Mouse (Mus musculus): ENCODE measurements around the gene Pcif1. TPM values are rescaled to one million over a fixed set of nuclear protein-coding genes. Genes with fewer than 3 reads are reported as not detected.
A peak's percentile ranks its signal among the peaks of the same experiment; 100 is the strongest.
"Not testable (repeated sequence)": the region's sequence is repeated elsewhere in the genome, so short reads cannot be mapped to it uniquely, and the experiment has no call there.

Pcif1 gene
- total RNA-seq, 2 experiments from 2014 or later: 44.8 to 48.8 TPM

DNA sequence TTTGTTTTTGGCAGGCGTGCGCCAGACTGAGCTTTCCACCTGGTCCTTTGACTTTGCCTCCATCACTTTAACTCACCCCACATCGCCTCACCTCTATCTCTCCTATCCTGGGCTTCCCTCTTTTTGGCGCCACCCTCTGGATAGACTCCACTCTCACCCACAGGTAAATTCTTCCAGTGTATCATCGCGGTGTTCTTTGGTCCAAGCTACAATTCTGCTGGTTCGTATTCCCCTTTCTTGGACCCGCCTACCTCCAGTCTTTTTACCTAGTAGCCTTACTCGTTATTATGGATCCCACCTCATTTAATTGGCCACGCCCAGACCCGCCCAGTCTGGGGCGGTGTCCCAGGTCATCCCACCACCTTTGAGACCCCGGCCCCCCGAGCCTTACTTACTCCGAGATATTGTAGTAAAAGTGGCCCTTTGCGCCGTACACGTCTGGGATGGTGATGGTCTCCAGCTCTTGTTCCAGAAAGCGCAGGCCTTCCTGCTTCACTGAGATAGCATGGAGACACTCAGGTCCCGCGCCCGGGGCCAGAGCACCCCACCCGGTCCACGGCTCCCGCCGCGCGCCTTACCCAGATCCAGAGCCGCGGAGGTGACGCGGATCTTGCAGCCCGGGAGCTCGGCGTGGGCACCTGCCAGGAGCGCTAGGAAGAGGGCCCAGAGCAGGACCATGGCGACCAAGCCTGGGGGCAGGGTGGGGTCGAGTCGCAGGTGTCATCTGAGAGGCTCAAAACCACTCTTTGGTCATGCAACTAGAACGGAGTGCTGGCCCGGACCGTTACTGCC lies 22.6 kb upstream of the Pcif1 start:
- H3K4me3 ChIP-seq: peak overlapping the region; percentile 60
- peak in 1 of 2 experiments; percentile 22 for DNase-seq (ENCODE audit: extremely low spot score in 1 of 2, low spot score in 2 of 2)
- no peak; the same call in 1 of the 2 replicates for TF ChIP-seq CTCF (IDR thresholded peaks at IDR 0.05)
- H3K27ac ChIP-seq: peak overlapping the region; percentile 53; the same call in 1 of the 2 replicates
- intact Hi-C loops (cut with DNase I): no loop called here

DNA sequence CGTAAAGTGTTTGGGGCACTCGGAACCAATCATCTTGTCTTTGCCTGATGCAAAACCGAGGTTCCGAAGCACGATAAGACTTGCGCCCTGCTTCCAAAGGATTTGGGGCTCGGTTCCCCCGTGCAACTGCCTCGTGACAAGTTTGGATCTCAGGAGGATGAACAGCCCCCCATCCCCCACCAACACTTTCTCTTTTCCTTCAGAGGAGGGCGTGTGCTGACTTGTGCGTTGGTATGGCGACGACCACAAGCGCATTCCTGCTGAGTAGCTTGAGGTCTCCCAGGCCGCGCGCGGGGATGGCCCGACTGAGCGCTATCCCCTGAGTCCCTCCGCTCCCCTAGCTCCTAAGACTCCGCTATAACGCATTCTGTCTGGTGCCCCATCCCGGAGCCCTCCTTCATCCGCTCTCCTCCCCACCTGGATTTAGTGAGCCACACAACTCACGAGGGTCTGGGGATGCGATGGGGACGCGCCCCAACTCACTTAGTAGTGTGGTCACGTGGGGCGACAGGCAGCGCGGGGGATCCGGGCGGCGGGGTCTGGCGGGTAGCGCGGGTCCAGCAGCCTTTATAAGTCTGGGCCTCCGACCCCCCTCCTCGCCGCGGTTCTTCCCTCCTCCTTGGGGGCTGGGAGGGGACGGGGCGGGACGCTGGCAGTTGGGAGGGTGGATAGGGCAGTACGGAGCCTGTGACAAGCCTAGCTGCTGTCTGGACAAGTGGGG lies 21.8 kb upstream of the Pcif1 start, which contains the start of gene Pltp:
Gene Pltp, minus strand, starts transcription at position 611 of the 721 bp plus-strand sequence.
- peak within 1 kb of the TSS; percentile 53 for H3K27ac ChIP-seq
- no peak for DNase-seq (ENCODE audit: extremely low spot score in 1 of 2, low spot score in 2 of 2)
- peak within 1 kb of the TSS; percentile 60 for H3K4me3 ChIP-seq

DNA sequence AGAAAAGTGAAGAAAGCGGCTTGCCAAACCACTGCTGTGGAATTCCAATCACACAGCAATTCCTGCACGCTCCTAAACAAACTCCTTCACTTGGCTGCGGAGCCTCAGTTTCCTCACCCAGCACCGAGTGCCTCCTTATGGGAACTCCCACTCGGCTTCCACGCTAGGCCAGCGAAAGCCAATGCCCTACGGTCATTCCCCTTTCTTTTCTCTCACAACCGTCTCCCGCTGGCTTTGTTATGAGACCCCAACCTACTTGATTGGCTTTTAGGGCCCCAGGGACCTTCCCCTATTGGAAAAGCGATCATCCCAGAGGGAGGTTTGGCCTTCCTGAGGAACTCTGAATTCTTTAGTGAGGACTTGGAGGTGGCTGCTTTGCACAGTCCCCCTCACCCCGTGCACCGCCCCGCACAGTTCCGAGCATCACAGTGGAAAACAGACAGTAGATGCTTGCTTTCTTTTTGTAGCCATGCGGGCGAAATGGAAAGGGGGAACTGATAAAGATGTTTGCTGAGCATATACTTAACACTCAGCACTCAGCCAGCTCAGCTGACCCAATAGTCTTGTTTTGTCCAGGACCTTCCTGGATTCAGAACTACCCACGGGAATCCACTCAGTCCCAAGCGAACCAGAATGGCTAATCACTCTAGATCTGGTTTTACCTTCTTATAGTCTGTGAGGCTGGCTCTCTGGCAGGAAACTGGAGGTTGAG lies 21.1 kb upstream of the Pcif1 start:
- Histone ChIP-seq H3K4me3 (peak overlapping the region; percentile 60), H3K27ac (peak overlapping the region; percentile 5; the same call in 1 of the 2 replicates)
- intact Hi-C loops (cut with DNase I): no loop called here
- DNase-seq (ENCODE audit: extremely low spot score in 1 of 2, low spot score in 2 of 2): no peak
- TF ChIP-seq CTCF (IDR thresholded peaks at IDR 0.05): no peak

More for the DNA sequence above, 21.8 kb upstream of the Pcif1 start, which contains the start of gene Pltp:
- intact Hi-C loops (cut with DNase I): no loop called here
- TF ChIP-seq CTCF (IDR thresholded peaks at IDR 0.05): no peak

- no peak for DNase-seq (ENCODE audit: extremely low spot score in 1 of 2, low spot score in 2 of 2)
- H3K27ac ChIP-seq: no peak overlapping the region
- TF ChIP-seq CTCF (IDR thresholded peaks at IDR 0.05): no peak
- intact Hi-C loops (cut with DNase I): no loop called here
- H3K4me3 ChIP-seq: no peak overlapping the region
These were observed 19.9 kb upstream of the Pcif1 start for GRCm38 (mm10) chr2:164859155-164859554.

GRCm38 (mm10) chr2:164859640-164860432 lies 19.3 kb upstream of the Pcif1 start:
- no peak overlapping the region for H3K4me3 ChIP-seq
- H3K27ac ChIP-seq: no peak overlapping the region
- no peak for TF ChIP-seq CTCF (IDR thresholded peaks at IDR 0.05)
- DNase-seq (ENCODE audit: extremely low spot score in 1 of 2, low spot score in 2 of 2): no peak
- intact Hi-C loops (cut with DNase I): no loop called here

- DNase-seq (ENCODE audit: extremely low spot score in 1 of 2, low spot score in 2 of 2): no peak
- no peak for TF ChIP-seq CTCF (IDR thresholded peaks at IDR 0.05)
- no peak overlapping the region for H3K4me3 ChIP-seq
- intact Hi-C loops (cut with DNase I): no loop called here
- H3K27ac ChIP-seq: no peak overlapping the region
These were observed 18.0 kb upstream of the Pcif1 start for GRCm38 (mm10) chr2:164861094-164861493.

DNA sequence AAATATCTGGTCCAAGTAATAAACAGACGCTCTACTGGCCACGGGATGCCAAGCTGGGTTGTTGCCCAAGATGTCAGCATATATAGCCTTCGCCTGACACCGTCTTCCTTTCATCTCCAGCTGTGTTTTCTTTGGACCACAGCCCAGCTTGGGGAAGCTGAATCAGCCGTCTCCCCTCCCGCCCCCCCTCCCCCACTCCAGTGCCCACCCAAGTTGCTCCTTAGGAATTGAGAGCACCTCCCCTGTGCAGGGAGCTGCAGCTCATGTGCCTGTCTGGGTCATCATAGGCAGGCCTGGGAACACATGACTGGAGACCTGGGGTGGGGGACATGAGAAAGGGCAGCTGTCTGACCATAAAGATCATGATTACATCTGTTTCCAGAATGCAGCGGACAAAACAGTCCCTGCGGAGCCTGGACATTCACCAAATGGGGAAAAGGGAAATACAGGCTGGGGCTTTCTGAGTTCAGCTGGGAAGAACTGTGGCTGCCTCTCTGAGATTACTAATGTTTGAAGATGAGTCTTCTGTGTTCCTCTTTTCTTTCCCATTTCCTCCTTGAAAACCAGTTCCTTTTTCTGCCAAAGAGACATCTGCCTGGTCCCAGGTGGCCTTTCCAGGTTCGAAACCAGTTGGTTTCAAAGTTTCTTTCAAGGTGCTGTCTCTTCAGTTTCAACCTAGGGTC lies 16.8 kb upstream of the Pcif1 start:
- intact Hi-C loops (cut with DNase I): no loop called here
- no peak for TF ChIP-seq CTCF (IDR thresholded peaks at IDR 0.05)
- Histone ChIP-seq H3K27ac (no peak overlapping the region; the same call in 1 of the 2 replicates), H3K4me3 (no peak overlapping the region)
- no peak for DNase-seq (ENCODE audit: extremely low spot score in 1 of 2, low spot score in 2 of 2)

DNA sequence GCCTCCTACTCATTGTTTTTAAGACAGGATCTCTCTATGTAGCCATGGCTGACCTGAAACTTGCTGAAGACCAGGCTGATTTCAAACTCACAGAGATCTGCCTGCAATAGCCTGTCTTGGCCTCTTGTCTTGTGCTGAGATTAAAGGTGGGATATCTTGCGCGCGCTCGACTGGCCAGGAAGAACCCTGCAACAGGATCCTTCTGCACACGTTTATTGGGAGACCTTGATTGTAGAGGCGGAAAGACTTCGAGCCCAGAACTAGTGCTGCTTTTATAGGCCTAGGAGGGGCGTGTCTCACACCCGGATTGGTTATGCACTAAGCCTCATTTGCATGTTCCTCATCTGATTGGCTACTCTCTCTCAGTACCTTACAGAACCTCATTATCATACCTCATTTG lies 15.7 kb upstream of the Pcif1 start:
- H3K27ac ChIP-seq; DNase-seq (ENCODE audit: extremely low spot score in 1 of 2, low spot score in 2 of 2); intact Hi-C loops (cut with DNase I); H3K4me3 ChIP-seq: not testable (repeated sequence)

GRCm38 (mm10) chr2:164864593-164864992 lies 14.5 kb upstream of the Pcif1 start:
- intact Hi-C loops (cut with DNase I): no loop called here
- no peak overlapping the region for H3K4me3 ChIP-seq

DNA sequence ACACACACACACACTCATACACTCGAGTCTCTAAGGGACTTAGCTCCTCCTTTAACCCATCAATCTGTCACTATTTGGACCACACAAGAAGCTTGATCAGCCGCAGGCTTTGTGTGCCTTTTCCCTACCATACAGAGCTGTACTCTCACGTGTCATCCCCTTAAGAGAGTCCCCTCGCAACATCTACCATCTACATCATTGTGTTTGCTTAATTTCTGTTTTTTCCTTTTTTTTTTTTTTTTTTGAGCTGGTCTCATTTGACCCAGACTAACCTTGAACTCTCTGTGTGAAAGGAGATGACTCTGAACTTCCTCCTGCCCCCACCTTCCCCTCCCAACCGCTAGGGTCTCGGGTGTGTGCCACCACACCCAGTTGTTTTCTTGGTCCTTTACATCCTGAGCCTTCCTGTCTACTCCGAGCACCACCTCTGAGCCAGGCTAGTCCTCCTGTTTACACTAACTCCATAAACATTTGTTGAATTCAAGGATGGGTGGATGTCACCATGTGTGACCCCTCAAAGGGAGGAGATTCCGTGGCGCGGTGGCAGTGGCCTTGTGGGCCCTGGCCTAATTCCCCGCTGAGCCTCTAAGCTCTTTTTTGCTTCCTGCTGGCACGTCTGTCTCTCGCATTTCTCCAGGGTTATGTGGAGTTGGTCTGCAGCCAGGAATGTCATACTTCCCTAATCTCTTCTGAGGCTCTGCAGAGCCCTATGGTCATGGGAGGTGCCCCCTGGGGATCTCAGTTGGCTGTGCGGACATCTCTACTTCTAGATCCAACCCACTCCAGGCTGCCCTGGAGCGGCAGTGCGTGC lies 12.2 kb upstream of the Pcif1 start:
- TF ChIP-seq CTCF (IDR thresholded peaks at IDR 0.05): no peak; the same call in none of the 2 replicates
- DNase-seq (ENCODE audit: extremely low spot score in 1 of 2, low spot score in 2 of 2): no peak
- H3K4me3 ChIP-seq: no peak overlapping the region
- H3K27ac ChIP-seq: peak overlapping the region; percentile 62
- intact Hi-C loops (cut with DNase I): no loop called here

More at GRCm38 (mm10) chr2:164864593-164864992, 14.5 kb upstream of the Pcif1 start:
- no peak for TF ChIP-seq CTCF (IDR thresholded peaks at IDR 0.05)
- no peak for DNase-seq (ENCODE audit: extremely low spot score in 1 of 2, low spot score in 2 of 2)
- no peak overlapping the region for H3K27ac ChIP-seq

Measured in left cerebral cortex, adult 2 months (tissue).